Mouse (Mus musculus): ENCODE results near the gene Mapk12.

- TF ChIP-seq CTCF (IDR thresholded peaks at IDR 0.05) (no peak), EP300 (IDR thresholded peaks at IDR 0.05) (no peak)
Measured at GRCm38 (mm10) chr15:89125351-89125750, 15.2 kb downstream of the Mapk12 start.
